Mouse (Mus musculus) stomach, postnatal 0 days (tissue): ENCODE results near the gene Yars.

Experiments
- CTCF ChIP-seq: IDR thresholded peaks from 2 replicates; pipeline ENCODE4 v1.5.1; 2016; ENCODE audit warnings: antibody characterized with exemption, low read depth, mild to moderate bottlenecking, moderate library complexity
- EP300 ChIP-seq: optimal IDR thresholded peaks from 2 replicates; pipeline ENCODE3; 2016; ENCODE audit warnings: antibody characterized with exemption

DNA sequence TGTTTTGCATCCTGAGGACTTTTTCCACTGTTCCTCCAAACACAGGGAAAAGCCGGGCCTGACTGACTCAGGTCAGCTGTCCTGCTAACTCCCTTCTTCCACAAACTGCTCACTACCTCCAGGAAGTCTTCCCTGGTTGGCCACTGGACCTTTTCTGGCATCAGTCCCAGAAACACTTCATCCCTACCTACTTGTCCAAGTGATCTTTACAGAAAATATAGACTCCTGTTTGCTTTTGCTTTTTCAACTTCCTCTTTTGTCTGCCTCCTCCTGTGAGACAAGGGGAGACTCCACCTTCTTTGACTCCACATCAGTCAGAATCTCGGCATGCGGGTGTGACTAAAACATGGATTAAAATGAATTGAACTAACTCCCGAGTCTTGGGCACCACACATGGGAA, 55.2 kb downstream of the Yars start:
- TF ChIP-seq CTCF (no peak), EP300 (no peak)
